Mouse (Mus musculus): ENCODE results near the gene Gm10837. TPM values are rescaled to one million over a fixed set of nuclear protein-coding genes. Genes with fewer than 3 reads are reported as not detected.

Gm10837 gene
- not detected for polyA plus RNA-seq (2014; fragmentation: Illumina TruSeq; extraction: RNeasy Lipid Tissue Mini Kit (QIAGEN cat#74804); ENCODE audit: low read depth, low replicate concordance)

GRCm38 (mm10) chr14:122490441-122491328, at the start of gene Gm10837:
TSS of gene Gm10837 (plus strand) at chr14:122490586.

GRCm38 (mm10) chr14:122450496-122451382, 39.6 kb upstream of the Gm10837 start, which contains the start of gene Gm5089:
TSS of gene Gm5089 (minus strand) at chr14:122451115.

GRCm38 (mm10) chr14:122464763-122465741, 25.3 kb upstream of the Gm10837 start, which contains the start of gene Zic5:
TSS of gene Zic5 (minus strand) at chr14:122465677.

GRCm38 (mm10) chr14:122474891-122475556, 15.4 kb upstream of the Gm10837 start, which contains the start of gene Zic2:
TSS of gene Zic2 (plus strand) at chr14:122475435.

GRCm38 (mm10) chr14:122534017-122534924, 43.9 kb downstream of the Gm10837 start, which contains the start of gene Pcca:
TSS of gene Pcca (plus strand) at chr14:122534324.

Other genes starting within 250 kb of the Gm10837 start
- not detected for gene Gm5089, start 39.5 kb upstream of the Gm10837 start, polyA plus RNA-seq (2014; fragmentation: Illumina TruSeq; extraction: RNeasy Lipid Tissue Mini Kit (QIAGEN cat#74804); ENCODE audit: low read depth, low replicate concordance)
- gene Zic5, start 24.9 kb upstream of the Gm10837 start, polyA plus RNA-seq (2014; fragmentation: Illumina TruSeq; extraction: RNeasy Lipid Tissue Mini Kit (QIAGEN cat#74804); ENCODE audit: low read depth, low replicate concordance): not detected
- gene Zic2, start 15.2 kb upstream of the Gm10837 start, polyA plus RNA-seq (2014; fragmentation: Illumina TruSeq; extraction: RNeasy Lipid Tissue Mini Kit (QIAGEN cat#74804); ENCODE audit: low read depth, low replicate concordance): not detected
- 92.4 TPM for gene Pcca, start 43.7 kb downstream of the Gm10837 start, polyA plus RNA-seq (2014; fragmentation: Illumina TruSeq; extraction: RNeasy Lipid Tissue Mini Kit (QIAGEN cat#74804); ENCODE audit: low read depth, low replicate concordance)

Measured in heart, adult 10 weeks (tissue).